Mouse (Mus musculus): ENCODE measurements around the gene Ptpn12. TPM values are rescaled to one million over a fixed set of nuclear protein-coding genes. Genes with fewer than 3 reads are reported as not detected.
A peak's percentile ranks its signal among the peaks of the same experiment; 100 is the strongest.

The Ptpn12 gene
- polyA plus RNA-seq, 1 experiment = 32.8 TPM

- peak overlapping the region; percentile 61 for H3K27ac ChIP-seq (ENCODE audit: insufficient read depth, low read depth, low read length)
- H3K4me1 ChIP-seq (ENCODE audit: control insufficient read depth, insufficient read depth, insufficient read length, low read length) = peaks cover 2% of the 10 kb centered on the region; the same call in 1 of the 2 replicates
- H3K36me3 ChIP-seq (ENCODE audit: control insufficient read depth, insufficient read depth, low read length) = no peaks in the 10 kb centered on the region
- 20% methylated on average over 13 of the region's 13 CpGs for WGBS
- H3K27me3 ChIP-seq (ENCODE audit: control insufficient read depth, insufficient read depth, low read length) = no peaks in the 10 kb centered on the region
- no peak for TF ChIP-seq POLR2A (IDR thresholded peaks at IDR 0.05; ENCODE audit: low read depth, low read length)
- no peak for TF ChIP-seq CTCF (IDR thresholded peaks at IDR 0.05; ENCODE audit: extremely low read depth, insufficient read length, insufficient replicate concordance, low read depth, low read length)
- no peak overlapping the region for H3K4me3 ChIP-seq (ENCODE audit: low read depth, low read length)
Observed at GRCm38 (mm10) chr5:20955114-20955835, 100.4 kb downstream of the Ptpn12 start.

GRCm38 (mm10) chr5:20952337-20952925 lies 103.3 kb downstream of the Ptpn12 start:
- WGBS = 14% methylated on average over 9 of the region's 9 CpGs
- TF ChIP-seq CTCF (IDR thresholded peaks at IDR 0.05; ENCODE audit: extremely low read depth, insufficient read length, insufficient replicate concordance, low read depth, low read length) = no peak
- no peak for TF ChIP-seq POLR2A (IDR thresholded peaks at IDR 0.05; ENCODE audit: low read depth, low read length)
- peak overlapping the region; percentile 87; the same call in 1 of the 2 replicates for H3K4me3 ChIP-seq (ENCODE audit: low read depth, low read length)

GRCm38 (mm10) chr5:20951666-20952281 lies 103.9 kb downstream of the Ptpn12 start:
- WGBS = under 1% methylated on average over 51 of the region's 51 CpGs
- H3K27me3 ChIP-seq (ENCODE audit: control insufficient read depth, insufficient read depth, low read length) = no peaks in the 10 kb centered on the region
- peak overlapping the region; percentile 91 for H3K27ac ChIP-seq (ENCODE audit: insufficient read depth, low read depth, low read length)
- H3K36me3 ChIP-seq (ENCODE audit: control insufficient read depth, insufficient read depth, low read length) = no peaks in the 10 kb centered on the region
- no peak for TF ChIP-seq CTCF (IDR thresholded peaks at IDR 0.05; ENCODE audit: extremely low read depth, insufficient read length, insufficient replicate concordance, low read depth, low read length)
- peak; percentile 97 for TF ChIP-seq POLR2A (IDR thresholded peaks at IDR 0.05; ENCODE audit: low read depth, low read length)
- peak overlapping the region; percentile 87 for H3K4me3 ChIP-seq (ENCODE audit: low read depth, low read length)
- peaks cover 8% of the 10 kb centered on the region for H3K4me1 ChIP-seq (ENCODE audit: control insufficient read depth, insufficient read depth, insufficient read length, low read length)

More at GRCm38 (mm10) chr5:20952337-20952925, 103.3 kb downstream of the Ptpn12 start:
- H3K4me1 ChIP-seq (ENCODE audit: control insufficient read depth, insufficient read depth, insufficient read length, low read length) = peaks cover 6% of the 10 kb centered on the region; the same call in 1 of the 2 replicates
- H3K27me3 ChIP-seq (ENCODE audit: control insufficient read depth, insufficient read depth, low read length) = no peaks in the 10 kb centered on the region
- H3K36me3 ChIP-seq (ENCODE audit: control insufficient read depth, insufficient read depth, low read length) = no peaks in the 10 kb centered on the region
- peak overlapping the region; percentile 87 for H3K27ac ChIP-seq (ENCODE audit: insufficient read depth, low read depth, low read length)

- no peaks in the 10 kb centered on the region for H3K36me3 ChIP-seq (ENCODE audit: control insufficient read depth, insufficient read depth, low read length)
- peak overlapping the region; percentile 91 for H3K27ac ChIP-seq (ENCODE audit: insufficient read depth, low read depth, low read length)
- TF ChIP-seq CTCF (IDR thresholded peaks at IDR 0.05; ENCODE audit: extremely low read depth, insufficient read length, insufficient replicate concordance, low read depth, low read length) (no peak), POLR2A (IDR thresholded peaks at IDR 0.05; ENCODE audit: low read depth, low read length) (no peak)
- H3K4me3 ChIP-seq (ENCODE audit: low read depth, low read length) = peak overlapping the region; percentile 78
- under 1% methylated on average over 88 of the region's 88 CpGs for WGBS
- no peaks in the 10 kb centered on the region for H3K27me3 ChIP-seq (ENCODE audit: control insufficient read depth, insufficient read depth, low read length)
- H3K4me1 ChIP-seq (ENCODE audit: control insufficient read depth, insufficient read depth, insufficient read length, low read length) = peaks cover 10% of the 10 kb centered on the region
Observed at GRCm38 (mm10) chr5:20950855-20951650, 104.7 kb downstream of the Ptpn12 start.

GRCm38 (mm10) chr5:20950516-20950854 lies 105.2 kb downstream of the Ptpn12 start:
- under 1% methylated on average over 9 of the region's 9 CpGs for WGBS
- Histone ChIP-seq H3K27me3 (ENCODE audit: control insufficient read depth, insufficient read depth, low read length) (no peaks in the 10 kb centered on the region), H3K36me3 (ENCODE audit: control insufficient read depth, insufficient read depth, low read length) (no peaks in the 10 kb centered on the region), H3K27ac (ENCODE audit: insufficient read depth, low read depth, low read length) (peak overlapping the region; percentile 91; the same call in 1 of the 2 replicates), H3K4me3 (ENCODE audit: low read depth, low read length) (peak overlapping the region; percentile 78), H3K4me1 (ENCODE audit: control insufficient read depth, insufficient read depth, insufficient read length, low read length) (peaks cover 11% of the 10 kb centered on the region)
- TF ChIP-seq POLR2A (IDR thresholded peaks at IDR 0.05; ENCODE audit: low read depth, low read length) (no peak), CTCF (IDR thresholded peaks at IDR 0.05; ENCODE audit: extremely low read depth, insufficient read length, insufficient replicate concordance, low read depth, low read length) (no peak)

- no peak overlapping the region for H3K4me3 ChIP-seq (ENCODE audit: low read depth, low read length)
- peaks cover 15% of the 10 kb centered on the region for H3K4me1 ChIP-seq (ENCODE audit: control insufficient read depth, insufficient read depth, insufficient read length, low read length)
- WGBS = under 1% methylated on average over 5 of the region's 5 CpGs
- H3K27ac ChIP-seq (ENCODE audit: insufficient read depth, low read depth, low read length) = no peak overlapping the region
- H3K36me3 ChIP-seq (ENCODE audit: control insufficient read depth, insufficient read depth, low read length) = no peaks in the 10 kb centered on the region
- TF ChIP-seq CTCF (IDR thresholded peaks at IDR 0.05; ENCODE audit: extremely low read depth, insufficient read length, insufficient replicate concordance, low read depth, low read length) (no peak), POLR2A (IDR thresholded peaks at IDR 0.05; ENCODE audit: low read depth, low read length) (no peak)
- no peaks in the 10 kb centered on the region for H3K27me3 ChIP-seq (ENCODE audit: control insufficient read depth, insufficient read depth, low read length)
Observed at GRCm38 (mm10) chr5:20950093-20950492, 105.6 kb downstream of the Ptpn12 start.
